Mouse (Mus musculus): ENCODE measurements at regions not wholly inside any gene's neighbourhood (a gene's known extent, or its start where the extent isn't known, plus 50 kb on each side); places are given as distances from the start of the nearest gene placed in this dataset.
"Not testable (repeated sequence)": the region's sequence is repeated elsewhere in the genome, so short reads cannot be mapped to it uniquely, and the experiment has no call there.

DNA sequence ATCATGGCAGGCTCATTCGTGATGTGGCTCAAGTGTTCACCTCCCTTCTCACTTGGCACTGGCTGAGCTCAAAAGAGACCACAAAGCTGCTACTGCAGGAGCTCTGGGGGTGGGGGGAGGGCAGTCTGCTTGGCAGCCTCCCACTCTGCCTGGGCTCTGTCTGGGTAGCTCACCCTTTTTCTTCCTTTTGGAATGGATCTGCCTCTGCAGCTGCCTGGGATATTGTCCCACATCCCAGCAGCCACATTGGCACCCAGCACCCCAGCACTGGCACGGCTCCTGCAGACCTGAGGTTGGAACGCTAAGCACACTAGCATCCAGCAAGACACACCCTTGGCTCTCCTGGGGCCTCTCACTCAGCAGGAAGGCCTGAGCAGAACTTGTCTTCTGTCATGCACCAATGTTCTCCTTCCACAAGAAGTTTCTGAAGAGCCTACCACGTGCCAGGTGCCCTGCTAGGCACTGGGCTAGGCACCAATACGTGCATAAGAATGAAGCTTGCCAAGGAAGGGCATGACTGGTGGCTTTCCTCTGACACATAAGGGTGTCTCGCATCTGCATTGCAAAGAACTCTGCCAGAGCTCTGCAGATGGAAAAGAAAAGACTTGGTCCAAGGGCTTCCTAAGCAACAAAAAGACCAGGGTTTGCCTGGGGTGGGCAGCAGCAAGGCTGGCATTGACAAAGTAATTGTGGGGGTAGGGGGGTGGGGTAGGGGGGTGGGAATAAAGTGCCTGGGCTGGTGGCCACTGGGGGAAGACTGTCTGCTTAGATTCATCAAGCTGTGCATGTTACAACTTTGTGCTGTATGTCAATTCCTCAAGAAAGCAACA lies 112.1 kb upstream of the Sipa1l1 start:
- DNase-seq = not testable (repeated sequence)

DNA sequence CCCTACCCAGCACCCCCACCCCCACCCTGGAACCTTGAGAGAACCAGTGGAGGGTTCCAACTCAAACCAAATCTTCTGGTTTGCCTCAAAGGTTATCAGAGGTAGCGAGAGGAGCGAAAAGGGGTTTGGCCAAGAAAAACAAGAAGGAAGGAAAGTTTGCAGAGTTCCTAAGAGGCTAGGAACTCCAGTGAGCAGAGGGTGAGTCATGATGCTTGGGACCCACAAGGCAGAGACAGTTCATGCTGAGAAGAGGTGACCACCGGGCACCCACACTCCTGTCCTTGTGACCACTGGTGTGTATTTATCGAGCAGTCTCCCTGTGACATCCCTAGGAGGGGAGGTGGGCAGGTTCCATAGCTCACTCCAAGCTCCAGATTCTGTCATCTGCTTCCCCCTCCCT lies 104.1 kb upstream of the Sipa1l1 start:
- peak; percentile 80 for DNase-seq

DNA sequence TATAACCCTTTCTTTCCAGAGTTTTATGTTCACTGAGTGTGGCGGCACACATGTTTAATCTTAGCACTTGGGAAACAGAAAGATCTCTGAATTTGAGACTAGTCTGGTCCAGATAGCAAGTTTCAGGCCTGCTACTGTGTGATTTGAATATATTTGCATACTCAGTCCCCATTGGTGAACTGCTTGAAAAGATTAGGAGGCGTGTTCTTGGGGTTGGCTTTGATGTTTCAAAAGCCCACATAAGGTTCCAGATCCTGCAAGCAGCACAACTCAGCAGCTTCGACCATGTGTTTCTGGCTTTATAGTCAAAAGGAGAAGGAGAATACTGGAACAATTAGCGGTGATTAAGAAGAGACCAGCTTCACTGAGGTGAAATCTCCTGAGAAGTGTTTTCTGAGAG lies 102.3 kb upstream of the Sipa1l1 start:
- DNase-seq = no peak

DNA sequence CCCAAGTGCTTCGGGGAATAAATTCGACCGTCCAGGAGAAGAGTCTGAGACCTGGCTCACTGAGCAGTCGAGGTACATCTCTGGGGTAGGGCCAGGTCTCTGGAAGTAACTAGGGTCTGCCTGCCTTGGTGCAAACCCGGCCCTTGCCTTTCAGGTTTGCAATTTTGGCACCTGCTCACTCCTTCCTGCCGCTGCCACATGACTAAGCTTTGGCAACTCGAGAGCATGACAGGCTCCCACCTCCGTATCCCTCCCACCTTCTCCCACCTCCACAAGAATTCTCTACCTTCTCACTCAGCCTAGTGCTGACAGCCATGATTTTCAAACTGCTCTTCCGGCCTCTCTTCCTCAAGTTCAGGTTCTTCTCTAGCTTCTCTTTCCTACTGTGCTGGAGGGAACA lies 99.5 kb upstream of the Sipa1l1 start:
- peak; percentile 76 for DNase-seq

DNA sequence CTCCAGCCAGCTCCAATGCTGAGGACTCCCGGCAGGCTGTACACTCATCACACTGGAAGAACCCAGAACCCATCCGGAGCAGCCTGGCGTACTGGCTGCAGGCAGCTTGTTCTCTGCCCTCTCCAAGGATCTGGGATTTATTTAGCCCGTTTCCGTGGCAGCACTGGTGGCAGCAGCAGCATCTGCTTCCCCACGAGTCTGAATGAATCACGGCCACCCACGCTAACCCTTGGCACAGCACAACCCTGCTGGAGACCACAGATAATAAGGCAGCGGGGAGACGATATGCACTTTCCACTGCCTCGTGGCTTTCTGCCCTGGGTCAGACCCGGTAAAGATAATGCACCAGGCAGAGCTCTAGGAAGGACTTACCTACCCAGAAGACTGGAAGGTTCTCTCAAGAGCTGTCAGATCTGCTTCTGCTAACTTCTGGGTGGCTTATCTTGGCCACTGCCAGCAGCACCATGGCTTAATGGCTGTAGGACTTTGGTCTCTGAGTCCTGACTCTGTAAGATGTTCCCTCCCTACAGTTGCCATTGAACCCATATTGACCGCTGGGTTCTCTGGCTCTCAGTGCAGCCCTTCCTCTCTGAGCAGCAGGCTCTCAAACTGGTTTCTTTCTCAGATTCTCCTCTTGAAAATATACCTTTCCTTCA lies 96.2 kb upstream of the Sipa1l1 start:
- DNase-seq = peak; percentile 90

DNA sequence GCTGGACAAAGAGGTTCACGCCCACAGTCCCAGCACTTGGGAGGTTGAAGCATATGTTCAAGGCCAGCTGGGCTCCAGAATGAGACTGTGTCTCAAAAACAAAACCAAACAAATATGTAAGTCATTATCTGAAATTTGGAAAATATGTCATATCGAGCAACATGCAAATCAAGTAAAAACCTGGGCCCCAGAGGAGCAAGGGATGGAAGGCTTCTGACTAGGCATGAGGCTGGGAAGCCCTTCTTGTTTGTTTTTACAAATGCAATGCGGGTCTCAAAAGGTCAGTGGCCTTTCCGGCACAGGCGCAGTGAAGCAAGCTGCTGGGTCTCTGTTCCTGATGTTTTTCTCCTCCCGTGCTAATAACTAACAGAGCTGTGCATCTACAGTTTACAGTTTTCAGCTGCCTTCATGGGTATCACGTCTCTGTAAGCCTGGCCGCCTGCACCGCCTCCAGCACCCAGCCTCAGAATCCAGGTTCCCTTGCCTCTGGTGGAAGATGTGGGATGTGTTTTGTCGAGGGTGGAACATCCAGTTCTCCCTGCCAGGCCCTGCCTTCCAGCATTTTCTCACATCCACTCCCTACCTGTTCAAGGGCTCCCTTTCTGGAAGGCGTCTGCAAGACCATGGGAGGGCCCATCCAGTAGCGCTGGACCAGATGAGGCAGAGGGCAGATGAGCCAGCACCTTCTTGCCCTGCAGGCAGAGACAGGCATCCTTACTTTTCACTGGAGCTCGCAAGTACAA lies 93.5 kb upstream of the Sipa1l1 start:
- DNase-seq = peak; percentile 83

DNA sequence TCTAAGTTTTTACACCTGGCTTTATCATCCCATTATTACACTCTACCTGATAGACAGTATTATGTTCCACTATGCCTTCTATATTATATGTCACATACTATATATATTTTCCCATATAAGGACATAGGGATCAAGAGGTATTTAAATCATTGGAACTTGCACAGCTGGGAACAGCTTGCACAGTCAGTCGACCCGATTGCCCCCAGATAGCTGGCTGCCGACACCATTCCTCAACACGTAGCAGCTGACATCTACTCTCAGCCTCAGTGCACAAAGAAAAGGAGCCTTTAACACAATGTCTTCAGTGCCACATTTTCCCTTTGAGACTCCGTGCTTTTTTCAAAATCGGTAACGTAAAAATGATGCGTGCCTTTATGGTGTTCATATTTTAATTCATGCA lies 92.4 kb upstream of the Sipa1l1 start:
- DNase-seq = peak; percentile 30

DNA sequence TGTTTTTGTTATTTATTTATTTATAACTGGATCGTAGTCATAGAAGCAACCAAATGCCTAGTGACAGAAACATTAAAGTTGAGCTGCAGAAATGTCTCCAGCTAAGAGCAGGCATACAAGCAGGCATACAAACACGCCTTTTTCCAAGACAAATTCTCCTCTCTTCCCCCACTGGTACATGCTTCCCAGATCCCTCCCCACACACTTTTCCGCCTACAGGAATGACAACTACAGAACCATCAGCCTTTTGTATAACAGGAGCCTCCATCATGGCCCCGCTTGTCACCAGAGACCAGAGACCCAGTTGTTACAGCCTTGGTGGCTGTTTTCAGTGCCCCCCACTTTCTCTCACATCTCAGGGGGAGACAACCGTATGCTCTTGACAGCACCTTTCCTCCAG lies 91.2 kb upstream of the Sipa1l1 start:
- DNase-seq = no peak

DNA sequence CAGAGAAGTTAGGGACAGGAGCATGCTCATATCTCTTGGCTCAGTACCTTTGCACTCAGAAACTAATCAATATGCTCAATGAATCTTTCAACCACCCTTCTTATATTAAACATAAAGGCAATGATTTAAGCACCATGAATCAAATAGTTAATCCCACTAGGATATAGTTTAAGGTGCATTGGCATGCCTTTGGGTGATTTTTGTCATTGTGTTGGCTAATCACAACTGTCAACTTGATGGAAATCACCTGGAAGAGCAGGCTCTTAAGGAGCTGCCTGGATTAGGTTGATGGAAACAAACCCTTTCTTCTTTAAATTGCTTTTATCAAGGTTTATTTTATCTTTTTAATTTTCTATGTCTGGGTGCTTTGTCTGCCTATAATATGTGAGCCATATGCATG lies 90.4 kb upstream of the Sipa1l1 start:
- DNase-seq = no peak

DNA sequence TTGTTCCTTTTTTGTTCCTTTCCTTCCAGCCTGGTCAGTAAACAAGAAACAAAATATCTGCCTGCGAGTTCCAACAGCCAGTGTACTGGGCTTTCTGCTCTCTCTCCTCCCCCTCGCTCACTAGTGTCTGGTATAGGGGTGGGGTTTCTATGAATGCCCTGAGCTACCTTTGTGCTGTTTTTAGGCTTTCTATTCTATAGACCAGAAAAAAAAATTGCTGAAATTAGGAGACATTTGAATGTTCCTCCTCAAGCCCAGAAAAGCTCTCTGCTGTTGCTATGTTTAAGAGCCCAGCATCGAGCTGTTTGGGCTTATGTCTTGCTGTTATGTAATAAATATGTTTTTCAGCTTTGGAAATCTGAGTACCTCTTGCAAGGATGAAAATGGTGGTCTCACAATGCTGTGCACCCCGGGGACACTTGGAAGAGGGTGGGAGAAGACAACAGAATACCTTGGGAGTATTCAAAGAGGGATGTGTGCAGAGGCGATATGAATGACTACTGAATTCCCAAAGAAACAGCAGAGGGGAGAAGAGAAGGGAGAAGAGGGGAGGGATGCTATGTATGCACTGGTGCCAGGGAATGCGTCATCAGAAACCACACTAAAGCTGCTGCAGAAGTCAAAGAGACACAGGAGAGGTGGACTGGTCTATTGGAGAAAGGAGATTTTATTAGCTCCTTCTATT lies 88.8 kb upstream of the Sipa1l1 start:
- DNase-seq = no peak

DNA sequence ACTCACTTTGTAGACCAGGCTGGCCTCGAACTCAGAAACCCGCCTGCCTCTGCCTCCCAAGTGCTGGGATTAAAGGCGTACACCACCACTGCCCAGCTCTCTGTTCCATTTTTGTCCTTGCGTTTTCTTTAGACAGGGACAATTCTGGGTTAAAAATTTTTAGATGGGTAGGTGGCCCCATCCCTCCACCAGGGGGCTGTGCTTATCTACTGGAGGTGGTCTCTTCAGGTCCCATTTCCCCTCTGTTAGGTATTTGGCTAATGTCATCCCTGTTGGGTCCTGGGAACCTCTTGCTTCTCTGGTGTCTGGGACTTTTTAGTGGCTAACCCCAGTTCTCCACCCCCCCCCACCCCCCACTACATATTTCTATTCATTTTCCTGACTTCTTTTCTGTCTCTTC lies 86.5 kb upstream of the Sipa1l1 start:
- not testable (repeated sequence) for DNase-seq

DNA sequence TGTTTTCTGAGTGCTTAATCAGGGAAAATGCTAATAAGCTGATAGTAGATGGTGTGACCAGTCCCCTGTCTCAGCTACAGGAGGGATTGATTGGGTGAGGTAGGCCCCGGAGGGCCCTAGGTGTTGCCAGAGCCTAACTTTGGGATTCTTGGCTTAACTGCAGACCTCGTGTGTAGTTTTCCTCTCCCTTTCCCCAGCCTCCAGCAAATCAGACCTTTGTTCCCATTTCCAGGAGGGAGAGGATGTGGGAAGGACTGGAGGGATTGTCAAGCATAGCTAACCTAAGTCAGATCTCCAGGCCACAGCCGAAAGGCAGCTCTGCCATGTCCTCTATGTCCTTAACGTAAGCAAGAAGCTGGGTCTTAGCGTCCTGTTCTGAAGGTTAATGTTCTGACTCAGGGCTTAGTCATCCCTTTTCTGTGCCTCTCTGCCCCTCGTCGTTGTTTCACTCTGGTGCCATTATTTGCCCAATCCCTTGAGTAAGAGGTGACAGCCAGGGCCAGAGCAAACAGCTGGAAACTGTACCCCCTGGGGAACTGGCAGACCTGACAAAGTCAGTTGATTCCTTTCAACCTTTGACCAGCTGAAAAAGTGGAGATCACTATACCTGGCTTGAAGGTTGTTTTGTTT lies 83.2 kb upstream of the Sipa1l1 start:
- no peak for DNase-seq

DNA sequence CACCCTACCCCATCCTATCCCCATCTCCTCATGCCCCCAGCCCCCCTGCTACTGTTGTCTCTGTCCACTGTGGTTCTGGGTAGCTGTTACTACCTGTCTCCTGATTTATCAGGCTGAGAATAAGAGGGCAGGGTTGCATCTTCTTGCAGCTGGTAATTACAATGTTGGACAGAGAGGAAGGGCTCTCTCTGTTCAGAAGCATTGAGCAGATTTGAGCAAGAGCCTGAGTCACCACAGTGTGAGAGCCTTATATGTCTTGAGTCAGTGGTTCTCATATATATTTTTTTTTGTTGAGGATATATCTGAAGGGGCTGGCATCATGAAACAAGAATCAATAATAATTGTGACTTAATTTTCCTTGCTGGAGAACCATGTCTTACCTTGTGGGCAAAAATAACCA lies 82.7 kb upstream of the Sipa1l1 start:
- no peak for DNase-seq

DNA sequence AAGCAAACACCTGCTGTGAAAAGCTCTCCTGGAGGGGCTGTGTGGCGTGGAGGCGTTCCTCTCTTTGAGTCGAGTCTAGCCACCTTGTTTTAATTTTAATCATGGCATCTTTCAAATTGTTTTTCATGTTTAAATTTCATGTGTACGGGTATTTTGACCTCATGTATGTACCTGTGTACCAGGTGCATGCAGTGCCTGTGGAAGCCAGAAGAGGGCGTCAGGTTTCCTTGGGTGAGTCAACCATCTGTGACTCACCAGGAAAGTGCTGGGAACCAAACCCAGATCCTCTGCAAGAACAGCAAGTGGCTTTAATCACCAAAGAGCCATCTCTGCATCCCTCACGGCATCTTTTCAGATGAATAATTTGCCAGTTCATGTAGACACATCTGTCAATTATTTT lies 79.8 kb upstream of the Sipa1l1 start:
- DNase-seq = no peak

DNA sequence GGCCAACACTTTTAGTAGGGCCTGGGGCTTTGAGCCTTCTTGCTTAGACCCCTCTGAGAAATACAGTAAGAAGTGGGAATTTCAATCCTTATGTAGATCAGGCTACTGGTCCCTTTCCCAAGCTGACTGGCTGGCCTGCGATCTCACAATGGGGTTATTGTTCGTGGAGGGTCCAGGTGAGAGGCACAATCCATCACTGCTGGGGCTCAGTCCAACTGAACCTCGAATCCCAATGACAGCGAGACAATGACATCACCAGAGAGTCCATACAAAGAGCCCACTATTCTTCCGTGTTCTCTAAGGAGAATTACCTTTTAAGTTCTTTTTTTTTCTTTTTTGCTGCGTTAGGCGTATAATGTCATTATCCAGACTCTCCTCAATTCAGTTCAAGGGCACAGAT lies 75.8 kb upstream of the Sipa1l1 start:
- peak; percentile 46 for DNase-seq

DNA sequence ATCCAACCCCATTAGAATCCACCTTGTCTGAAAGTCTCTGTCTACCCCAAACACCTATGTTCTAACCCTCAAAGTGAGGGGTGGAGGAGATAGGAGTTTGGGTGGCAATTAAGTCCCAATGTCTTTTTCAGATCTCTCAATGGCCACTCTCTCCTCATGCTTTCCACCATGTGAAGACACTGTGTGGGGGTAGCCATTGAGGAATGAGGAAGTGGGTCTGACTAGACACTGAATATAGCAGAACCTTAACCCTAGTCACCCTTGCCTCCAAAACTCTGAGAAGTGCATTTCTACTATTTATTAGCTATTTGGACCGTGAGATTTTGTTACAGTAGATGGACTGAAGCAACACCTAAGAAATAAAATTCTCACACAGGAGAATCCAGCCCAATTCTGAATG lies 73.7 kb upstream of the Sipa1l1 start:
- no peak for DNase-seq

DNA sequence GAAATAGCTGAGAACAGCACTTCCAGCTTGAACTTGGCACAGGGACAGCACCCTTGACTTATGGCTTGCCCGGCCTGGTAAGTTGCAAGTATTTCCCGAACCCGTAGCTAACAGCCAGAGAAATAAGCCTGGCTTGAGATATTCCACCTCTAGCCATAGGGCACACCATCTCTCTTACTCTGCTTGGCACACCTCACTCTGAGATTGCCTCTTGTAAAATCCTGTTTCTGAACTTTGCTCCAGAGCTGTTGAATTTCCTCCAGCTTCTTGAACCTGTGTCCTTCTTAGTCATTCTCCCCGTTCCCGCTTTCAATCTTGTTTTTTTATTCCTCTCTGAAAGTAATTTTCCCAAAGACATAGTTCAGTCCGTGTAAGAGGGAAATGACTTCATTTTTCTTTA lies 72.0 kb upstream of the Sipa1l1 start:
- no peak for DNase-seq

DNA sequence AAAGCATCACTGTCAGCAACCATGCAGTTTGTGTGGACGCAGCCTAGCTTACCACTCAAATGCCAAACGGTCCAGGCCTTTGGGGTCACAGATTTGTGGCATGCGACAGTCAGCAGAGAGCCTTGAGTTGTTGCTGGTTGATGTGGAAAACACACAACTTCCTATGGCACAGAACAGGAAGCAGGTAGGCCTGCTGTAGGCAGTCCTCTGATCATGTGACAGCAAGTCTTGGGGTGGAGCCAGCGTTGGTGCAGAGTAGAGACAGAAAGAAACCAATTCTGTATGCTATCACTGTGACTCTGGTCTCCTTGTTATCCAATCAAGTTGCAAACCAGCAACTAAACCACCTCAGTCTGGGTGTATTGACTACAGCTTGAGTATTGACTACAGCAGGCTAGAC lies 71.5 kb upstream of the Sipa1l1 start:
- DNase-seq = no peak

DNA sequence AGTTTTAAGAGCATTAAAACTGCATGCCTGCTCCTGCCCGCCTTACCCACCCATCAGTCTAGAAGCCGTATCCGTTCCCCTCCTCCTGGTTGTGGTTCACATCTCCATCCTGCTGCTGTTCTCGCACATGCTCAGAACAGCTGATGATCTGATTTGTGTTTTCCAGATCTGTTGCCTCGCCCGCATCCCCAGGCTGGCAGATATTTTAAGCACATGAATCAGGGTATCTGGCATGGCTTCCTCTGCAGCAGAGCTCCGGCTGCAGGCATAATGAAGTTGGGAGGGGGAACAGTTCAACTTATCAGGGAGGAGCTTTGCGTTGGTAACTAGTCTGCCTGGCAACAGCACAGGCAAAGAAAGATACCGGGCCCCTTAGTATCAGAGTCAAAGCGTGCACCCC lies 64.9 kb upstream of the Sipa1l1 start:
- DNase-seq = peak; percentile 90

DNA sequence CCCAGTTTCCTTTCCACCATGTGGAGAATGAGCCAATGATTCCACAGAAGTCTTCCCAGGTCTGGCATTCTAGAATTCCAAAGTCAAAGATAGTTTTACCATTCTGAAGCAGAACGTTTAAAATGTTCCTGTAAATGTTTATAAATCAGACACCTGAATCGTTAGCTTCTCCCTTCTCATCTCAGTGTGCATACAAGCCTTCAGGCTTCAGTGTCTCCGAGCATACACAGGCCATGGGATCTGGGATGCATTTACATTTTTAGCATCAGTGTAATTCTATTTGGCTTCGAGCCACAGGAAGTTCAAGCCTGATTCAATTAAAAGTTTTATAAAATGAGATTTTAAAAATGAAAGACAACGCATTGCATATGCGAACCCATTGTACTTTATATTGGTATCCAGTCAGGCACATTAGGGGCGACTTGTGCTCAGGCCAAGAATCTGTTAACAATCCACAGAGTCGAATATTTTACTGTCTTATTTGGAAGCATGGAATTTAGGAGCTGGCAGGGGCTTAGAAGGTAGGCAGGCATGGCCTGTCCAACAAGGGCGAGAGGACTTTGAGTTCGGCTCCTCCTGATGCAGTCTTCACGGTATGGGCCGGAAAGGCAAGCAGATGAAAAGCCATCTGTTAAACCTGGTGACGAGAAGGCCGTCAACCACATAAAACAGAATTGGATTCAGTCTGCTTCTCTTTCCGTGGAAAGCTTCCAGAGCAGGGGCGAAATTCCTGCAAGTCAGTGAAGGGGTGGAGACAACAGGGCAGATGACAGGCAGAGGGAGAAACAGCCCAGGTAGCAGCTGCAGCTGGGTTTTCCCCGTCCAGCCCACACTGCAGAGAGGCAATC lies 63.7 kb upstream of the Sipa1l1 start:
- no peak for DNase-seq

DNA sequence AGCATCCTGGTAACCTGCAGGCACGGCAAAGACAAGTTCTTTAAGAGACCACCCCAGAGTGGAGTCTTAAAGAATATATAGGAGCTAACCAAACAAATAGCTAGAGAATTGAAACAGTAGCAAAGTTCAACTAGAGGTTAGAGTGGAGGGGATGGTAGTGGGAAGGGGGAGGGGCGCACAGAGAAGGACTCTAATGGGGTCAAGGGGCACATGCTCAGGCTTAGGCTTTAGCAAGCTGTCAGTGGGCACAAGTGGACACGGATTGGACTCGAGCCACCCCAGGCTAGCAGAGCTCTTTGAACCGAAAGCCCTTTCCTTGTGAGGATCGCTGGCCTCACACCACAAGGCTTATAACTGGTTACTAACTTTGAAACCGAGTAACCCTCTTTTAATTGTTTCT lies 53.4 kb upstream of the Sipa1l1 start:
- no peak for DNase-seq
